Mouse (Mus musculus): ENCODE measurements around the gene Gm38100.

- TF ChIP-seq CHD2 (IDR thresholded peaks at IDR 0.05; ENCODE audit: low read depth, low read length) (no peak), ZC3H11A (IDR thresholded peaks at IDR 0.05; ENCODE audit: borderline replicate concordance, low read depth, low read length) (no peak)
These were observed 26.4 kb upstream of the Gm38100 start for GRCm38 (mm10) chr1:175893726-175894125.
